Mouse (Mus musculus) G1E-ER4 (cell line): ENCODE measurements around the gene Sap30bp. TPM values are rescaled to one million over a fixed set of nuclear protein-coding genes. Genes with fewer than 3 reads are reported as not detected.

ENCODE experiments used
- GATA1 ChIP-seq: IDR thresholded peaks from one replicate; pipeline ENCODE4 v1.8.0; 2012; ENCODE audit warnings: low read length, inconsistent platforms
- polyA plus RNA-seq: library from polyadenylated mRNA; stranded (reverse); fragments of >175 nt; gene quantifications from 2 replicates; pipeline ENCODE4 v1.2.3, GENCODE M21; 2012

The Sap30bp gene
- polyA plus RNA-seq: 26.9 and 40.4 TPM in 2 replicates

- no peak for TF ChIP-seq GATA1
Observed at GRCm38 (mm10) chr11:115933108-115933746, at the start of gene Sap30bp, which contains the start of gene Recql5. Gene Sap30bp (plus strand): TSS chr11:115933282. Gene Recql5 (minus strand): TSS chr11:115933477.

GRCm38 (mm10) chr11:115884361-115884760 is 48.7 kb upstream of the Sap30bp start:
- no peak for TF ChIP-seq GATA1

GRCm38 (mm10) chr11:115885281-115885680 is 47.8 kb upstream of the Sap30bp start:
- no peak for TF ChIP-seq GATA1

- no peak for TF ChIP-seq GATA1
Observed at GRCm38 (mm10) chr11:115886446-115886845, 46.6 kb upstream of the Sap30bp start.

- no peak for TF ChIP-seq GATA1
Observed at GRCm38 (mm10) chr11:115888020-115888419, 45.1 kb upstream of the Sap30bp start.

GRCm38 (mm10) chr11:115889159-115889558 is 43.9 kb upstream of the Sap30bp start:
- no peak for TF ChIP-seq GATA1

GRCm38 (mm10) chr11:115892213-115892612 is 40.9 kb upstream of the Sap30bp start:
- no peak for TF ChIP-seq GATA1

GRCm38 (mm10) chr11:115893071-115893470 is 40.0 kb upstream of the Sap30bp start:
- no peak for TF ChIP-seq GATA1

- no peak for TF ChIP-seq GATA1
Observed at GRCm38 (mm10) chr11:115894755-115895520, 38.1 kb upstream of the Sap30bp start.

- no peak for TF ChIP-seq GATA1
Observed at GRCm38 (mm10) chr11:115898446-115898845, 34.6 kb upstream of the Sap30bp start.

- no peak for TF ChIP-seq GATA1
Observed at GRCm38 (mm10) chr11:115898886-115899285, 34.2 kb upstream of the Sap30bp start.

GRCm38 (mm10) chr11:115899486-115900266 is 33.4 kb upstream of the Sap30bp start, which contains the start of gene Smim5:
Gene Smim5 (plus strand): TSS chr11:115899966.
- TF ChIP-seq GATA1: no peak

- no peak for TF ChIP-seq GATA1
Observed at GRCm38 (mm10) chr11:115900561-115901337, 32.3 kb upstream of the Sap30bp start.

GRCm38 (mm10) chr11:115901338-115902161 is 31.5 kb upstream of the Sap30bp start:
- peak; percentile 45 for TF ChIP-seq GATA1

GRCm38 (mm10) chr11:115902177-115902576 is 30.9 kb upstream of the Sap30bp start:
- no peak for TF ChIP-seq GATA1
